In genomic region chr6:85344929-85345328, GRCm38 (mm10) we compare ENCODE assay signal across 21 mouse cellular contexts. TPM values are rescaled to one million over a fixed set of nuclear protein-coding genes. Genes with fewer than 3 reads are reported as not detected.
DNase-seq lines count a peak whose midpoint lies in the region; ATAC-seq lines count a peak whose summit lies in the region.
"Had no signal": no experiment of that assay in that cellular context is flagged by ENCODE, and none has a peak within 500 bp of the region (broad histone marks: within the 10 kb centered on the region; RNA-seq: fewer than 3 reads in every experiment).

No protein-coding gene starts in this region.

- no peak for ATAC-seq in megakaryocyte, adult 5-6 weeks (ENCODE audit: poor library complexity, severe bottlenecking)
- ATAC-seq: forebrain, embryonic 16.5 days; hindbrain, embryonic 16.5 days; intestine, embryonic 15.5 days; Patski had no signal

- peak; percentile 51 to 59 for DNase-seq in cerebellum, adult 18-20 months
- no peak for DNase-seq in cerebellum, adult 11 months
- DNase-seq in brain, adult 2 months (ENCODE audit: low read depth, low spot score): peak; percentile 65
- DNase-seq in cerebellum, adult 9-10 months: peak; percentile 68
- DNase-seq in cerebellum, postnatal 25 days: peak; percentile 53 to 65
- no peak for DNase-seq in embryo, embryonic 10.5 days (ENCODE audit: low spot score)
- DNase-seq: adrenal gland, postnatal 10 days; adrenal gland, postnatal 36 days; B cell, adult 2 months; embryo, embryonic 11 days; gastrocnemius, postnatal 25 days; heart, adult 18-20 months; heart, postnatal 10 days; heart, postnatal 36 days; kidney, adult 11 months; kidney, adult 8-10 months had no signal

RNA-seq across cellular contexts. Expression of gene Sfxn5, which starts 11.7 kb away (rescaled TPM):
- total RNA-seq in megakaryocyte, adult 5-6 weeks (2015): 6.5 and 8.4 TPM in 2 replicates
- total RNA-seq in megakaryocyte, adult 5-6 weeks (2017): 8.4 and 13.4 TPM in 2 replicates

RNA-seq across cellular contexts. Expression of gene Rab11fip5, which starts 29.5 kb away (rescaled TPM):
- 5.2 and 6.9 TPM in 2 replicates for total RNA-seq in megakaryocyte, adult 5-6 weeks (2015)
- 5.8 and 6.3 TPM in 2 replicates for total RNA-seq in megakaryocyte, adult 5-6 weeks (2017)

Comparison
In these comparisons a context has a peak if more than half of its experiments do, and no peak if none do; other contexts are left out.
1. DNase-seq: peak in cerebellum, adult 18-20 months (2 of 2), brain, adult 2 months (single experiment), cerebellum, adult 9-10 months (single experiment) and cerebellum, postnatal 25 days (2 of 2); none in cerebellum, adult 11 months (single experiment) and embryo, embryonic 10.5 days (single experiment).